Mouse (Mus musculus) stomach, postnatal 0 days (tissue): ENCODE measurements around the gene Ahcyl1.

Experiments used
- CTCF ChIP-seq: IDR thresholded peaks from 2 replicates; pipeline ENCODE4 v1.5.1; 2016; ENCODE audit warnings: antibody characterized with exemption, low read depth, mild to moderate bottlenecking, moderate library complexity
- EP300 ChIP-seq: optimal IDR thresholded peaks from 2 replicates; pipeline ENCODE3; 2016; ENCODE audit warnings: antibody characterized with exemption

DNA sequence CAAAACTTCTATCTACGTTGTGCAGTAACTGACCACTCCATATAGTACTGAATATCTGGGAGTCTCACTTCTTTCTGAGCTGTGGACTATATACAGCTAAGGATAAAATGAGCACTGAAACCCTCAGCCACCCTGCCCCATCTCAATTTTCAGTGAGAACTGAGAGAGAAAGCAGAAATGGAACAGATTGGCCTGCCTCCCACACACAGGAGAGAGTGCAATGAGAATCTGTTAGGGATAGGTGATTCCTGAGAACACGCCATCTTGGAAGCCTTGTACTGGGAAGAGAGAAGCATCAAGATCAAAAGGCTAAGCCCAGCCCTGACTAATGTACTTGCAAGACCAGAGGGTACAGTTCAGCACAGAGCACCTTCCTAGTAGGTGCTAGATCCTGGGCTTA, 67.8 kb downstream of the Ahcyl1 start:
- no peak for TF ChIP-seq EP300
- no peak for TF ChIP-seq CTCF
